Mouse (Mus musculus): ENCODE measurements around the gene Tprg.
A peak's percentile ranks its signal among the peaks of the same experiment; 100 is the strongest.

Gene Tprg

GRCm38 (mm10) chr16:25426261-25426660 is 139.6 kb downstream of the Tprg start:
- Histone ChIP-seq H3K36me3 (ENCODE audit: control insufficient read depth, insufficient read depth, low read length, poor library complexity, severe bottlenecking) (no peaks in the 10 kb centered on the region), H3K27me3 (ENCODE audit: control insufficient read depth, insufficient read depth, low read length, poor library complexity, severe bottlenecking) (no peaks in the 10 kb centered on the region)
- peak; percentile 79 for DNase-seq (ENCODE audit: low read depth, low spot score)

DNA sequence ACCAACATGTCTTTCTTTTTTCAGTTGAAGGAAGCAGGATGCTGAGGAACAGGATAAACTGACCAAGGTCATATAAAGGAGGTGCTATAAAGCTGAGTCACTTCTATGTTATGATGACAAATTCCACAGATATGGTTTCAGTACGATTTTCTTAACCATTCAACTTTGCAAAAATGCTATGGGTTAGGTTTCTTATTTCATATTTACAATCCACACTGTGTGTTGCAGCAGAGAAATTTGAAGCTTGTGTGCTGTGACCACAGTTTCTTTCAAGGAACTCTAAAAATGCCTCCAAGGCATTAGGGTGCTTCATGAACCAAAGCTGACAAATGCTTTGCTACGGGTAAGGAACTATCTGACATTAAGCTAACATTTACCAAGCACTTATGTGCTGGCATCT is 153.4 kb downstream of the Tprg start:
- H3K27me3 ChIP-seq (ENCODE audit: control insufficient read depth, insufficient read depth, low read length, poor library complexity, severe bottlenecking), result no peaks in the 10 kb centered on the region
- no peaks in the 10 kb centered on the region for H3K36me3 ChIP-seq (ENCODE audit: control insufficient read depth, insufficient read depth, low read length, poor library complexity, severe bottlenecking)
- no peak for DNase-seq (ENCODE audit: low read depth, low spot score)

DNA sequence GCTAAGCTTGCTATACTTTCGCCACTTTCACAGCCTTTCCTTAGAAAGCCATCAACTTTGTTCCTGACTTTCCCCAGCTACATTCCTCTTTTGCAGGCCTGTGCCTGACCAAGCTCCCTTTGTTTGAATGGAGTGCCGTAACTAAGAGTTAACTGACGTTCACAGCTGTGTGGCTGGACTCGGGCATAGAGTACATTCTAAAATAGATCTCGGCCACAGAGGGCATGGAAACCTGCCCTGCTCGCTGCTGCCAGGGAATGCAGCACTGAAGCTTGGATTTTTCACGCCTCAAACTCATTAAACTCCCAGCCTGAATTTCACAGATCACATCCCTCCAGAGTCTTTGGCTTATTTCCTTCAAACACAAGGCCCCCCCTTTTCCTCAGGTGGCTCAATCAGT is 159.0 kb downstream of the Tprg start:
- DNase-seq (ENCODE audit: low read depth, low spot score), result no peak
- no peaks in the 10 kb centered on the region for H3K36me3 ChIP-seq (ENCODE audit: control insufficient read depth, insufficient read depth, low read length, poor library complexity, severe bottlenecking)
- H3K27me3 ChIP-seq (ENCODE audit: control insufficient read depth, insufficient read depth, low read length, poor library complexity, severe bottlenecking), result no peaks in the 10 kb centered on the region

DNA sequence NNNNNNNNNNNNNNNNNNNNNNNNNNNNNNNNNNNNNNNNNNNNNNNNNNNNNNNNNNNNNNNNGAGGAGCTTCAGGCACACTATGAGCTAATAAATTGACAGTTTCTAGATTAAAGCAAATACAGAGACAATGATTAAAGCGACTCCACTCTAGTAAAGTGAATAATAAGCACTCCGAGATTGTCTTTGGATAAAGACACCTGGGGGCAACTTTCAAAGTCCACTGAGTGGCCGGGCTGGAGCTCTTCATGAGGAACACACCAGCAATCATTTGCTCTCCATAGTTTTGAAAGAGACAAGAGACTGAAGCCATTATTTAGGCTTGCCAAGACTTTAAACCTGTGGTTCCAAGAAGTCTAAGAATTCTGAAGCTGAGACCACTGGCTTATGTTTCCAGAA is 164.9 kb downstream of the Tprg start:
- no peak for DNase-seq (ENCODE audit: low read depth, low spot score)
- H3K27me3 ChIP-seq (ENCODE audit: control insufficient read depth, insufficient read depth, low read length, poor library complexity, severe bottlenecking), result no peaks in the 10 kb centered on the region
- no peaks in the 10 kb centered on the region for H3K36me3 ChIP-seq (ENCODE audit: control insufficient read depth, insufficient read depth, low read length, poor library complexity, severe bottlenecking)

GRCm38 (mm10) chr16:25464732-25465131 is 178.1 kb downstream of the Tprg start:
- Histone ChIP-seq H3K36me3 (ENCODE audit: control insufficient read depth, insufficient read depth, low read length, poor library complexity, severe bottlenecking) (no peaks in the 10 kb centered on the region), H3K27me3 (ENCODE audit: control insufficient read depth, insufficient read depth, low read length, poor library complexity, severe bottlenecking) (no peaks in the 10 kb centered on the region)
- DNase-seq (ENCODE audit: low read depth, low spot score), result no peak

GRCm38 (mm10) chr16:25465435-25466139 is 179.0 kb downstream of the Tprg start:
- no peak for DNase-seq (ENCODE audit: low read depth, low spot score)
- H3K27me3 ChIP-seq (ENCODE audit: control insufficient read depth, insufficient read depth, low read length, poor library complexity, severe bottlenecking), result no peaks in the 10 kb centered on the region
- H3K36me3 ChIP-seq (ENCODE audit: control insufficient read depth, insufficient read depth, low read length, poor library complexity, severe bottlenecking), result no peaks in the 10 kb centered on the region

GRCm38 (mm10) chr16:25468040-25468439 is 181.4 kb downstream of the Tprg start:
- DNase-seq (ENCODE audit: low read depth, low spot score), result no peak
- H3K36me3 ChIP-seq (ENCODE audit: control insufficient read depth, insufficient read depth, low read length, poor library complexity, severe bottlenecking), result no peaks in the 10 kb centered on the region
- H3K27me3 ChIP-seq (ENCODE audit: control insufficient read depth, insufficient read depth, low read length, poor library complexity, severe bottlenecking), result no peaks in the 10 kb centered on the region

- Histone ChIP-seq H3K36me3 (ENCODE audit: control insufficient read depth, insufficient read depth, low read length, poor library complexity, severe bottlenecking) (no peaks in the 10 kb centered on the region), H3K27me3 (ENCODE audit: control insufficient read depth, insufficient read depth, low read length, poor library complexity, severe bottlenecking) (no peaks in the 10 kb centered on the region)
- no peak for DNase-seq (ENCODE audit: low read depth, low spot score)
These were observed 182.0 kb downstream of the Tprg start for GRCm38 (mm10) chr16:25468662-25469061.

Data from splenic B cell, adult 2 months (primary cell).